Mouse (Mus musculus) right cerebral cortex, postnatal 4 days (tissue): Measurements from ENCODE around the gene Hoxa2.

Experiments used
- DNase-seq: peaks from one replicate; pipeline ENCODE4 v3.0.0-alpha.2; 2022

The Hoxa2 gene

DNA sequence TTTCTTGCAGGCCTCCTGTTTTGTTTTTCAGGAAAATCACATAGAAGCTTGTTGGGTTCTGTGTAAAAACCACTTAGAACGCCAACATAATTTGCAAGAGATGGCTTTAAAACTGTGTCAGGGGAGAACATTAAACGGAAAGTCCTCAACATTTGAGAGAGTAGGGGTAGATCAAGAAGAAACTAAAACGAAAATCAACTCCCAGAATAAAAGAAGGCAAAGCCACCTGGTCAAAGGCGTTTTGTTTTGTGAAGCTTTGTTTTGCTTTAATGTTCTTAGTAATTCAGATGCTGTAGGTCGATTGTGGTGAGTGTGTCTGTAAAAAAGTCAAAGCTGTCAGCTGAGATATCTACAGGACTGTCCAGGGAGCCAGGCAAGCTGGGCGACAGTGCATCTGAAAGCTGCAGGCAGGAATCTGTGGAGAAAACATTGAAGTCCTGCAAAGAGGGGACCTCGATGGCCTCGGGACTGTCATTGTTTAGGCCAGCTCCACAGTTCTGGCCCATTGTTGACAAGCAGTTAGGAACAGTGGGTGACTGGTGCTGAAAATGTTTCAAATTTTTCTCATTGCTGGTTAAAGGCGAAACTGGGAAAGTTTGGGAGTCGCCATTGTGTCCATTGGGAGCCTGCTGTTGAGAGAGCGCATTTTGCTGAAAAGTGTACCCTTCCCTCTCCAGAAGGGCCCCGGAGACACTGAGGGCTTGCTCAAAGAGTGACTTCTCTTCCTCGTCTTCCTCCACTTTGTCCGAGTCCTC lies 1.8 kb downstream of the Hoxa2 start:
- no peak for DNase-seq

DNA sequence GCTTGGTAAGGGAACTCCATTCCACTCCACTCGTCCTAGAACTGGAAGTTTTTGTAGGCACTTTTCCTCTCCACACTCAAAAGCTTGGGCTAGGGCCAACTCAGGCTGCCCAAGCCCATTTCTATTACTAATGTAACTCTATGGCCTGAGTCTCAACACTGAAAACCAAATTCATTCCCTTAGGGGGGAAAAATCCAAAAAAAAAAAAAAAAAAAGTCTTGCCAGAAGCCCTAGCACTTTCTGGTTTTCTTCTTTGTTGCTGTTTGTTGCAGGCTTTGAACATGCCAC lies 2.6 kb downstream of the Hoxa2 start:
- no peak for DNase-seq

- DNase-seq: no peak
Measured at GRCm38 (mm10) chr6:52161336-52162092, 3.1 kb downstream of the Hoxa2 start.

DNA sequence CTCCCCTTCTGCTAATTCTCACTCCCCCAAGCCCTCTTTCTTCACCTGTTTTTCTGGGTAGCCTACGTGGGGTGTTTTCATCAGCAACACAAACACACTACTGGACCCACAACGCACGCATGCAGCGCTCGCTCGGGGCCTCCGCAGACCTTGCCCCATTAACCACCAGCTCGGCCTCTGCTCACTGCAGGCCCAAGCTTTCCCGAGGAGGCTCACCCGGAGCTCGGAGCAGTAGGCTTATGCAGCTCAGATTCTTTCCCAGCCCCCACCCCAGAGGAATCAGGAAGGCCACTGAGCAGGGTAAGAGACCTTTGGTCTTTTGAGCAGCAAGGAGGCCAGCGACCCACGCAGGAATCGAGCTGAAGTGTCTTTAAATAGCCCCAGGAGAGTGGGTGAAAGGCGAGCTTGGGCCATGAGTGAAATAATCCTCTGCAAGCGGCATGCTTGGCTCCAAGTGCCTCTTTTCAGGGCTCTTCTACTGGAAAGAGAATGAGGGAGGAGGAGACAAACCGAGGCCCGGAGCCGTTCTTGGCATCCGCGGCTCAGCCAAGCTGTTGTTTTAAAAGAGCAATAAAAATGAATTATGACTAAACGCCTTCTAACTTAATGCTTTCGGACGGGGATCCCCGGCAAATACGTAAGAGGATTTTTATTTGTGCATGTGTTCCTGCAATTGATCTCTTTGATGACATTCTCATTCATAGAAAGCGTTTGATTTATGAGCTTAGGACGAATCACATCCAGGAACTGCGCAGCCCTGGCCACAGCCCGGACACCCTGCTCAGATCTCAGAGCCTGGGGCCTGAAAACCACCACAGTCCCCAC lies 3.9 kb downstream of the Hoxa2 start:
- DNase-seq: no peak

DNA sequence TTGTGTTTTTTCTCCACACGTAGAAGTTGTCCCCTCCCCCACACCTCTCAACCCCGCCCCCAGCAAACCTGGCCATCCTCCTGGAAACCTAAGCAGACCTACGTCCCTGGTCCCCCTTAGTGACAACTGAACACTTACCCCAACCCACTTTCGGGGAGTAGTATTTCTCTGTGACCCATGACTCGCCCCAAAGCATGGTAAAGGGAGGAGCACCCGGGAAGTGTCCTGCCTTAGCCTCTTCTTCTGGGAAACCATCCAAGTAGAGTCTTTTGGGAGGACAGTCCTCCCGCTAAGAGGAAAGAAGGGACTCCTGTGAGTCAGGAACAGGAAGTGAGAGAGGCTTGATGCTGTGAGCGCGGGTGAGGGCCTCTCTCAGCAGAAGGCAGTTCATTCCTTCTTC lies 4.7 kb downstream of the Hoxa2 start:
- no peak for DNase-seq

- DNase-seq: no peak
Measured at GRCm38 (mm10) chr6:52159164-52159761, 5.4 kb downstream of the Hoxa2 start.

GRCm38 (mm10) chr6:52158276-52159051 lies 6.2 kb downstream of the Hoxa2 start, which contains the start of gene Hoxa1:
Hoxa1 (minus strand) TSS chr6:52158317.
- no peak for DNase-seq

- DNase-seq: no peak
Measured at GRCm38 (mm10) chr6:52157466-52158275, 7.0 kb downstream of the Hoxa2 start.

DNA sequence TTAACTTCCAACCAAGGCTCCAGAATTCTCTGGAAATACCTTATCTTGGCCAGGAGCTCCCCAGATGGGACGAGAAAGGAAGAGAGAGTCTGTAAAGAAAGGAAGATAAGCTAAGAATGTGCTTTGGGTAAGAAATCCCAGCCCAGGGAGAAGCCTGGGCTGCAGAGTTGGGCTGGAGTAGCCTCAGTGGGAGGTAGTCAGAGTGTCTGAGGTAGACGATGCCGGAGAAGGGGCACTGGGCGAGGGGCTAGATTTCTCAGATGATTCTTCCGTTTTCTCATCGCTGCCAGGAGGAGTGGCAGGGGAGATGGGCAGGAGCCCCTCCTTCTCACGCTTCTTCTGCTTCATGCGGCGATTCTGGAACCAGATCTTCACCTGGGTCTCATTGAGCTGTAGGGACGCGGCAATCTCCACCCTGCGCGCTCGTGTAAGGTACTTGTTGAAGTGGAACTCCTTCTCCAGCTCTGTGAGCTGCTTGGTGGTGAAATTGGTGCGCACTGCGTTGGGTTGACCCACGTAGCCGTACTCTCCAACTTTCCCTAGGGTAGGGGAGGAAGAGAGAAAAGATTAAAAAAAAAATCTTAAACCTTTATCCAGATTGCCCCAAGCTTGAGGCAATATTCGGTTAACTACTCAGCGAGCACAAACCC lies 8.0 kb downstream of the Hoxa2 start:
- no peak for DNase-seq

- DNase-seq: no peak
Measured at GRCm38 (mm10) chr6:52155471-52155870, 9.2 kb downstream of the Hoxa2 start.

GRCm38 (mm10) chr6:52154044-52154443 lies 10.6 kb downstream of the Hoxa2 start:
- no peak for DNase-seq

GRCm38 (mm10) chr6:52153270-52153669 lies 11.4 kb downstream of the Hoxa2 start:
- no peak for DNase-seq

DNA sequence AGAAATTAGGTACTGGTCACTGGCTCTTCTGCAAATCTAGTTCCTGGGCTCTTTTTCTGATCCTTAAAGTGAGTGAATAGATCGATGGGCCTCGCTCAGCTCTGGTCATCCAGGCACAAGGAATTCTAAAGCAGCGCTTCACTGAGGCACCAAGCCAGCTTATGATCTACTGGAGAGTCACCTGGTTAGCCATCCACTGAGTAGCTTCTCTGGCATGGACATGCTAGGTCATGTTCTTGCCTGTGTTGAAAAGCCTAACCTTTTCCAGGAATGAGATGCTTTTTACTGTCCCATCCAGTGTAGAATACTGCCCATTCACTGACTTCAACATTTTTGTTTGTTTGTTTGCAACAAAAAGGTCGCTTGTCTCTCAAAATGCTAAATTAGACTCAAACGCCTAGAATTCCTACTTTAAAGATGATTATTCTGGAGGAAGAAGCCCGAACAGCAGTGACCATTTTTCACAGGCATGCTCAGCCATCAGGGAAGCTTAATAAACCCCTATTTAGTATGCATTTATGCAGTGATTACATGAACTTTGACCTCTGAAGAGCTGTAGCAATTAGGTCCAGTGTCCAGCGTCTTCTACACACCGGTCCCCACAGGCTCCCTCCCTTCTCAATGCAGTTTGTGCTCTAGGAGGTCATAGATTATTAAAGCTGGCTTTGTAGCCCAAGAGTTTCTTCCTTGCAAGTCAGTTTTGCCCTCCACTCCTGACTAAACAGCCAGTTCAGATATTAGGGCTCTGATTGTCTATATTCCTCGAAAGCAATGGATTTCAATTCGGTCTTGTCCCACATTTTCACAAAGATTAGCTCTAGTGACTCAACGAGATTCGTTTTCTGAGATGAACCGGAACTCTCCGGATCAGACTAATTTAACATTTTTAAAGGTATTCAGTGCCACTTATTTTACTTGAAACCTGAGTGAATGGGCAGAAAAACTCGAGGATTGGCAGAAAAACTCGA lies 12.1 kb downstream of the Hoxa2 start:
- DNase-seq: no peak

DNA sequence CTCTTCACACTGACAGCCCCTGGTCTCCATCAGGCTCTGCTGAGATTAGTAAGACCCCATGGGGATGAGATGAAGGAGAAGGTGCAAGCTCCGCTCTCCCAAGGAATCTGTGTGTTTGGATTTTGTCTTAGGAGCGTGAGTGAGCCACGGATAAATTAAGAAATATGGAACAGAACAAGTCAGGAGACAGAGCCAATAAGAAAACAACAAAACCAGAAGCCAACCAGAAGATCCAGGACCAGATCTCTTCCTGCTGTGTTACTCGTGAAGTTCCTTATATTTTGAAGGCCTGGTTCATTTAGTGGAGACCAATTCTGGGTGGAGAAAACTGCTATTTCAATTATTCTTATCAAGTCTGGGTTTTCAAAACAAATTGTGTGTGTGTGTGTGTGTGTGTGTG lies 13.1 kb downstream of the Hoxa2 start:
- no peak for DNase-seq

- DNase-seq: no peak
Measured at GRCm38 (mm10) chr6:52150401-52150966, 14.1 kb downstream of the Hoxa2 start.

DNA sequence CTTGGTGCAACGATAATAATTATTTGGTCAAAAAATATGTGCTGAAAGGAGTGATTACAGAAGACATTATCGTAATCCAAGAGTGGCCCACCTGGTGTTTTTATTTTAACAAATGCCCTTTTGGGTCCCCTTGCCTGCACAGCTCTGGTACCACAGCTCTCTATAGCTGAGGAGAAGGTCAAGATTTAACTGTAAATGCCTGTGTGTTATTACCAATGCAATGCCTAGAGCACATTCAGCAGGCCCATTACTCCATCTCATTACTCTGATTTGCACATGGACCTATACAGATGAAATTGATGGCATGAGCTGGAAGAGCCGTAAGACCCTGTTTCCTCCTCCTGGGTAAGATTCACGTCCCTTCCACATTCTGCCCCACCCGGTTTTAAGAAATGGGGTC lies 25.5 kb downstream of the Hoxa2 start:
- no peak for DNase-seq

- DNase-seq: no peak
Measured at GRCm38 (mm10) chr6:52138576-52138975, 26.1 kb downstream of the Hoxa2 start.

DNA sequence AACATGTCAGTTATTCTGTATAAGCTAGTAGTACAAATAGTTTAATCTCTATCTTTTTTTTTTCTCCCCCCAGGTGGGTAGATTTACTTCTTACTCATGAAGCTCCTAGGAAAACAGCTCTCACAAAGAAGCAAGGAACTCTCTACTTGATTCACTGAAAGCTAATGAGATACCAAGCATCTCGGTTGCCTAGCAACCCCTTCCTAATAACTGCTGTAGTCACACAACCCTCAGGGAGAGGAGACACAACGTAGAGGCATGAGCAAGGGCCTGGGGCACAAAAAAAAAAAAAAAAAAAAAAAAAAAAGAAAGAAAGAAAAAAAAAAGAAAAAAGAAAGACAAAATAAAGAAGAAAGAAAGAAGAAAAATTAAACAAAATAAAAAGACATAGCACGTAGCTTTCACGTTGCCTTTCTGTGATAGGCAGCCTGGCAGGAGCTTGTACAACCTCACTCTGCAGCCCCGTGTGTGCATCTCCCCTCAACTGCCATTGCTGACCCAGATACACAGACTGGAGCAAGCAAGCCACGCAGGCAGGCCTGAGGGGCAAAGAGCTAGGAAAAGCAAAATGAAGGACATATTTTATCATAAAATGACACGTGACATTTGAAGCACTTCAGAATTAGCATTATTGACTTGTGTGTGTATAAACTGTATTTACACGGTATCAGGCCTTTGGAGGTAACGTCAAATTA lies 26.6 kb downstream of the Hoxa2 start:
- no peak for DNase-seq

DNA sequence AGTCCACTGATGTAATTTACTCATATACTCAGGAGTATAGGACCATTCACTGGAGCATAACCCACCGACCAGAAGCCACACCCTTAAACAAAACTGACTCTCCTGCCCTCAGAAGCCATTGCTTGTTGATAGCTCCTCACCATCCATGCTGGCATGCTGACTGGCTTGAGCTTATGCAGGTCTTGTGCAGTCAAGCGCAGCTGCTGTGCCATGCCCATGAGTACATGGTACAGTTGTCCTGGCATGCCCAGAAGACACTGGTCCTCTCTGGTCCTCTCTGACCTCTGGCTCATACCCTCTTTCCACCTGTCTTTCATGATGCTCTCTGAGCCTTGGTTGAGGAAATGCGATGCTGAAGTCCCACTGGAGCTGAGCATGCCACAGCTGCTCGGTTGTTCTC lies 41.0 kb downstream of the Hoxa2 start:
- no peak for DNase-seq
